Mouse (Mus musculus): ENCODE results near the gene Arhgap1. TPM values are rescaled to one million over a fixed set of nuclear protein-coding genes. Genes with fewer than 3 reads are reported as not detected.

Gene Arhgap1
- polyA plus RNA-seq, 1 experiment, result 52.7 TPM

GRCm38 (mm10) chr2:91689452-91689851 is 39.8 kb downstream of the Arhgap1 start:
- H3K4me2 ChIP-seq (ENCODE audit: low read depth), result no peak overlapping the region
- H3K36me3 ChIP-seq (ENCODE audit: control insufficient read depth, insufficient read depth), result peaks cover 22% of the 10 kb centered on the region
- TF ChIP-seq SRF (IDR thresholded peaks at IDR 0.05; ENCODE audit: control insufficient read depth, insufficient read length, low read depth) (no peak), TCF3 (IDR thresholded peaks at IDR 0.05; ENCODE audit: insufficient read length, low read depth) (no peak), TCF12 (IDR thresholded peaks at IDR 0.05; ENCODE audit: insufficient read depth, poor library complexity, severe bottlenecking) (no peak), MAX (IDR thresholded peaks at IDR 0.05; ENCODE audit: low read depth) (no peak), USF1 (IDR thresholded peaks at IDR 0.05; ENCODE audit: low read depth) (no peak), POLR2A (IDR thresholded peaks at IDR 0.05; ENCODE audit: insufficient read length, low read depth) (no peak), REST (IDR thresholded peaks at IDR 0.05; ENCODE audit: insufficient read depth, insufficient read length) (no peak), E2F4 (IDR thresholded peaks at IDR 0.05; ENCODE audit: insufficient read depth) (no peak), MYOD1 (IDR thresholded peaks at IDR 0.05; ENCODE audit: control insufficient read depth in 1 of 3, insufficient read length in 2 of 3, low read depth in 2 of 3) (no peak), POLR2AphosphoS2 (IDR thresholded peaks at IDR 0.05; ENCODE audit: insufficient read length, low read depth) (no peak)
- H3K4me3 ChIP-seq, result no peak overlapping the region
- H3K79me2 ChIP-seq (ENCODE audit: control insufficient read depth, insufficient read depth), result no peaks in the 10 kb centered on the region
- H3ac ChIP-seq (ENCODE audit: control insufficient read depth, insufficient read length), result no peak overlapping the region
- H3K27me3 ChIP-seq (ENCODE audit: control insufficient read depth, insufficient read depth, insufficient read length), result no peaks in the 10 kb centered on the region

GRCm38 (mm10) chr2:91695436-91696224 is 46.0 kb downstream of the Arhgap1 start:
- no peak overlapping the region for H3ac ChIP-seq (ENCODE audit: control insufficient read depth, insufficient read length)
- H3K4me3 ChIP-seq, result no peak overlapping the region
- peaks cover 5% of the 10 kb centered on the region for H3K79me2 ChIP-seq (ENCODE audit: control insufficient read depth, insufficient read depth)
- TF ChIP-seq POLR2AphosphoS2 (IDR thresholded peaks at IDR 0.05; ENCODE audit: insufficient read length, low read depth), result no peak
- no peak for TF ChIP-seq MYOG (IDR thresholded peaks at IDR 0.05; ENCODE audit: control insufficient read depth in 1 of 3, insufficient read depth in 1 of 3, insufficient read length in 2 of 3, low read depth in 2 of 3)
- no peak for TF ChIP-seq E2F4 (IDR thresholded peaks at IDR 0.05; ENCODE audit: insufficient read depth)
- TF ChIP-seq TCF12 (IDR thresholded peaks at IDR 0.05; ENCODE audit: insufficient read depth, poor library complexity, severe bottlenecking), result no peak
- TF ChIP-seq MAX (IDR thresholded peaks at IDR 0.05; ENCODE audit: low read depth), result no peak
- no peak for TF ChIP-seq POLR2A (IDR thresholded peaks at IDR 0.05; ENCODE audit: insufficient read length, low read depth)
- no peak for TF ChIP-seq CEBPB (IDR thresholded peaks at IDR 0.05; ENCODE audit: insufficient read depth, poor library complexity, severe bottlenecking)
- no peak for TF ChIP-seq SRF (IDR thresholded peaks at IDR 0.05; ENCODE audit: control insufficient read depth, insufficient read length, low read depth)
- no peak for TF ChIP-seq TCF3 (IDR thresholded peaks at IDR 0.05; ENCODE audit: insufficient read length, low read depth)
- TF ChIP-seq MYOD1 (IDR thresholded peaks at IDR 0.05; ENCODE audit: control insufficient read depth in 1 of 3, insufficient read length in 2 of 3, low read depth in 2 of 3), result no peak
- TF ChIP-seq REST (IDR thresholded peaks at IDR 0.05; ENCODE audit: insufficient read depth, insufficient read length), result no peak
- TF ChIP-seq USF1 (IDR thresholded peaks at IDR 0.05; ENCODE audit: low read depth), result no peak
- no peaks in the 10 kb centered on the region for H3K27me3 ChIP-seq (ENCODE audit: control insufficient read depth, insufficient read depth, insufficient read length)
- H3K36me3 ChIP-seq (ENCODE audit: control insufficient read depth, insufficient read depth), result peaks cover 9% of the 10 kb centered on the region
- H3K4me2 ChIP-seq (ENCODE audit: low read depth), result no peak overlapping the region

- Histone ChIP-seq H3K4me2 (ENCODE audit: low read depth) (no peak overlapping the region), H3K79me2 (ENCODE audit: control insufficient read depth, insufficient read depth) (peaks cover 5% of the 10 kb centered on the region), H3K4me3 (no peak overlapping the region), H3ac (ENCODE audit: control insufficient read depth, insufficient read length) (no peak overlapping the region), H3K27me3 (ENCODE audit: control insufficient read depth, insufficient read depth, insufficient read length) (no peaks in the 10 kb centered on the region), H3K36me3 (ENCODE audit: control insufficient read depth, insufficient read depth) (peaks cover 3% of the 10 kb centered on the region)
- TF ChIP-seq POLR2AphosphoS2 (IDR thresholded peaks at IDR 0.05; ENCODE audit: insufficient read length, low read depth) (no peak), CEBPB (IDR thresholded peaks at IDR 0.05; ENCODE audit: insufficient read depth, poor library complexity, severe bottlenecking) (peak; percentile 88)
These were observed 46.5 kb downstream of the Arhgap1 start for GRCm38 (mm10) chr2:91696225-91696590.

GRCm38 (mm10) chr2:91699225-91699624 is 49.6 kb downstream of the Arhgap1 start:
- H3K4me3 ChIP-seq, result no peak overlapping the region
- TF ChIP-seq TCF3 (IDR thresholded peaks at IDR 0.05; ENCODE audit: insufficient read length, low read depth) (no peak), POLR2AphosphoS2 (IDR thresholded peaks at IDR 0.05; ENCODE audit: insufficient read length, low read depth) (no peak), MAX (IDR thresholded peaks at IDR 0.05; ENCODE audit: low read depth) (no peak), REST (IDR thresholded peaks at IDR 0.05; ENCODE audit: insufficient read depth, insufficient read length) (no peak), TCF12 (IDR thresholded peaks at IDR 0.05; ENCODE audit: insufficient read depth, poor library complexity, severe bottlenecking) (no peak), E2F4 (IDR thresholded peaks at IDR 0.05; ENCODE audit: insufficient read depth) (no peak), SRF (IDR thresholded peaks at IDR 0.05; ENCODE audit: control insufficient read depth, insufficient read length, low read depth) (no peak), MYOD1 (IDR thresholded peaks at IDR 0.05; ENCODE audit: control insufficient read depth in 1 of 3, insufficient read length in 2 of 3, low read depth in 2 of 3) (no peak), POLR2A (IDR thresholded peaks at IDR 0.05; ENCODE audit: insufficient read length, low read depth) (no peak), CEBPB (IDR thresholded peaks at IDR 0.05; ENCODE audit: insufficient read depth, poor library complexity, severe bottlenecking) (no peak), USF1 (IDR thresholded peaks at IDR 0.05; ENCODE audit: low read depth) (no peak), MYOG (IDR thresholded peaks at IDR 0.05; ENCODE audit: control insufficient read depth in 1 of 3, insufficient read depth in 1 of 3, insufficient read length in 2 of 3, low read depth in 2 of 3) (no peak)
- no peaks in the 10 kb centered on the region for H3K36me3 ChIP-seq (ENCODE audit: control insufficient read depth, insufficient read depth)
- peaks cover 5% of the 10 kb centered on the region for H3K79me2 ChIP-seq (ENCODE audit: control insufficient read depth, insufficient read depth)
- H3ac ChIP-seq (ENCODE audit: control insufficient read depth, insufficient read length), result no peak overlapping the region
- H3K4me2 ChIP-seq (ENCODE audit: low read depth), result peak overlapping the region; percentile 28
- H3K27me3 ChIP-seq (ENCODE audit: control insufficient read depth, insufficient read depth, insufficient read length), result no peaks in the 10 kb centered on the region

- Histone ChIP-seq H3K27me3 (ENCODE audit: control insufficient read depth, insufficient read depth, insufficient read length) (no peaks in the 10 kb centered on the region), H3K4me2 (ENCODE audit: low read depth) (no peak overlapping the region), H3ac (ENCODE audit: control insufficient read depth, insufficient read length) (no peak overlapping the region), H3K79me2 (ENCODE audit: control insufficient read depth, insufficient read depth) (peaks cover 5% of the 10 kb centered on the region), H3K4me3 (no peak overlapping the region), H3K36me3 (ENCODE audit: control insufficient read depth, insufficient read depth) (no peaks in the 10 kb centered on the region)
- TF ChIP-seq REST (IDR thresholded peaks at IDR 0.05; ENCODE audit: insufficient read depth, insufficient read length), result no peak
- no peak for TF ChIP-seq TCF12 (IDR thresholded peaks at IDR 0.05; ENCODE audit: insufficient read depth, poor library complexity, severe bottlenecking)
- TF ChIP-seq E2F4 (IDR thresholded peaks at IDR 0.05; ENCODE audit: insufficient read depth), result no peak
- no peak for TF ChIP-seq POLR2A (IDR thresholded peaks at IDR 0.05; ENCODE audit: insufficient read length, low read depth)
- TF ChIP-seq MAX (IDR thresholded peaks at IDR 0.05; ENCODE audit: low read depth), result no peak
- TF ChIP-seq TCF3 (IDR thresholded peaks at IDR 0.05; ENCODE audit: insufficient read length, low read depth), result no peak
- no peak for TF ChIP-seq MYOD1 (IDR thresholded peaks at IDR 0.05; ENCODE audit: control insufficient read depth in 1 of 3, insufficient read length in 2 of 3, low read depth in 2 of 3)
- no peak for TF ChIP-seq USF1 (IDR thresholded peaks at IDR 0.05; ENCODE audit: low read depth)
- TF ChIP-seq MYOG (IDR thresholded peaks at IDR 0.05; ENCODE audit: control insufficient read depth in 1 of 3, insufficient read depth in 1 of 3, insufficient read length in 2 of 3, low read depth in 2 of 3), result no peak
- no peak for TF ChIP-seq CEBPB (IDR thresholded peaks at IDR 0.05; ENCODE audit: insufficient read depth, poor library complexity, severe bottlenecking)
- no peak for TF ChIP-seq POLR2AphosphoS2 (IDR thresholded peaks at IDR 0.05; ENCODE audit: insufficient read length, low read depth)
- no peak for TF ChIP-seq SRF (IDR thresholded peaks at IDR 0.05; ENCODE audit: control insufficient read depth, insufficient read length, low read depth)
These were observed 51.7 kb downstream of the Arhgap1 start for GRCm38 (mm10) chr2:91701366-91701765.
